Mouse (Mus musculus): ENCODE measurements around the gene Tmem217.
A peak's percentile ranks its signal among the peaks of the same experiment; 100 is the strongest.

Gene Tmem217

GRCm38 (mm10) chr17:29552162-29552732 is at the start of gene Tmem217:
Gene Tmem217 (minus strand): TSS chr17:29552385.
- DNase-seq: no peak

DNA sequence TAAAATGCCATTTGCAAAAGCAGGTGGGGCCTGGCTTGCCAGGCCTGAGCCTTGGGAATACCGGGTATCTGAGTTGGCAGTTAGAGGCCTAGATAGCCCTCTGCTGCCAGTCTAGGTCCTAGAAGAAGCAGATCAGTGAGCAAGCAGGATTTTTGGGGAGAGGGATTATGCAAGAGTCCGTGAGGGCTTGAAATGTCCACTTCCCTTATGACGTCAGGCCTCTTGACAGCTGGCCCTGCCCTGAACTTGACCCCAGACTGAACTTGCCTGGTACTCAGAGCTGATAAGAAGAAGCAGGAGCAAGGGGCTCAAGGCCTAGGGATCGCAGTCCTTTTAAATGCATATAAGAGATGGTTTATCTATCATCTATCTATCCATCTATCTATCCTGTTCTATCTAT is 49.2 kb upstream of the Tmem217 start:
- DNase-seq: no peak

GRCm38 (mm10) chr17:29599537-29599936 is 47.4 kb upstream of the Tmem217 start:
- no peak for DNase-seq

DNA sequence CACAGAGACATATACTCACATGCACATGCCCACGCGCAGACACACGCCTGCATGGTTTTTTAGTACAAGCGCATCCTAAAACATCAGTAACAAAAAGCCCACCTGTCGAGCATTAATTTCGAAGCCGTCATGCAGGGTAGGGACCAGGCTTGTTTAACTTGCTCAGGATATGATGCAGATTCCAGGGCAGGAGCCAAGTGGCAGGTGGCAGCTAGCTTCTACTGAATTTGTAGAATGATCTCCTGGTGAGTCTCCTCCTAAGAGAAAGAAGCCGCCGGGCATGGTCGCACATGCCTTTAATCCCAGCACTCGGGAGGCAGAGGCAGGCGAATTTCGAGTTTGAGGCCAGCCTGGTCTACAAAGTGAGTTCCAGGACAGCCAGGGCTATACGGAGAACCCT is 46.9 kb upstream of the Tmem217 start:
- no peak for DNase-seq

- no peak for DNase-seq
Measured at GRCm38 (mm10) chr17:29596771-29597132, 44.6 kb upstream of the Tmem217 start.

DNA sequence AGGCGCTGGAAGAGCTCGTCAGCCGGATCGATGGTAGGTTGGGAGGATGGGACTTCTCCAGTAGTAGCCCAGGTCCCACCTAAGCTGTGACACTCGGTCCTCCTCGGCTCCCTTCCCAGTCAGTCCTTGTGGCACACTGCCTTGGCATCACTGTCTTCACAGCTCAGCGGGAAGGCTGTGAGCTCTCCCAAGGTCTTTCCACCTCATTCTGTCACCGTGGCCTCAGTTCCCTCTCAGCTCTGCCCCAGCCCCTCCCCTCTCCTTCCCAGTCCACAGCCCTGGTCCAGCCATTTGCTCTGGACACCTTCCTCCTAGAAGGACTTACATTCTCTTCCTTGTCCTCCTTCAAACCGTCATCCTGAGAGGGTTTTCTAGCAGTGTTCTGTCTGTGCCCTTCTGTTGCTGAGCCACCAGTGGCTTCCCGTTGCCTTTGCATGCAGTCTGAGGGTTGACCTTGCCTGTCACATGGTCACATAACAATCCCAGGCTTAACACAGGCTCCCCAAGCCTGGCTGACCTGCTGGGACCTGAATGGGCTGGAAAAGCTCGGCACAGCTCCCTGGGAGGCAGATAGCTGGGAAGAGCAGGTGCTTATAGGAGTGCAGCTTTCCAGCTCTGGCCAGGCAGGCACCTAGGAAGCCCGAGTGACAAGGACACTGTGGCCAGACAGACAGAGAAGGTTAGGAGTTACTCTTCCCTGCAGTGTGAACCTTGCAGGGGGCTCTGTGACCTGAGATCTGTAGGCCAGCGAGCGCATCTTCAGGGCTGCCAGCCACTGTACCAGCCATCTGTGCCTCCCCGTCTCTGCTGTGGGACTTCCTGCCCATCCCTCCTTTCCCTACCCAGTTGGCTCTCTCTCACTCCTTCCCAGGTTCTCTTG is 43.9 kb upstream of the Tmem217 start:
- DNase-seq: no peak

GRCm38 (mm10) chr17:29589221-29589898 is 37.2 kb upstream of the Tmem217 start:
- no peak for DNase-seq

- no peak for DNase-seq
Measured at GRCm38 (mm10) chr17:29586921-29587320, 34.7 kb upstream of the Tmem217 start.

- DNase-seq: peak; percentile 31
Measured at GRCm38 (mm10) chr17:29585446-29585845, 33.3 kb upstream of the Tmem217 start.

GRCm38 (mm10) chr17:29584737-29585136 is 32.6 kb upstream of the Tmem217 start:
- no peak for DNase-seq

GRCm38 (mm10) chr17:29584306-29584705 is 32.1 kb upstream of the Tmem217 start:
- peak; percentile 13 to 23 for DNase-seq

DNA sequence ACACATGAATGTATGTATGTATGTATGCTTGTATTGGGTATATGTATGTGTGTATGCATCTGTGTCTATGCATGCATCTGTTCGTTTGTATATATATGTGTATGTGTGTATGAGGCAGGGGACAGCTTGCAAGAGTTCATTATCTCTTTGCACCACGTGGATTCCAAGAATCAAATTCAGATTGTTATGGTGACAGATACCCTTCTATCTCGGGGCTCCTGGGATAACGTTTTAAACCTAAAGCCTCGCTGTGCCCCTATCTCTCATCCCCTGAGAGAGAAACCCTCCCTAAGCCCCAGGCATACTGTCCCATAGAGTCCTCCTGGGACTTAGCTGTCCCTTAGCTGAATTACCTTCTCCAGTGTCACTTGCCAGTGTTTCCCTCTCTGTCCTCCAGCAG is 31.4 kb upstream of the Tmem217 start:
- no peak for DNase-seq

DNA sequence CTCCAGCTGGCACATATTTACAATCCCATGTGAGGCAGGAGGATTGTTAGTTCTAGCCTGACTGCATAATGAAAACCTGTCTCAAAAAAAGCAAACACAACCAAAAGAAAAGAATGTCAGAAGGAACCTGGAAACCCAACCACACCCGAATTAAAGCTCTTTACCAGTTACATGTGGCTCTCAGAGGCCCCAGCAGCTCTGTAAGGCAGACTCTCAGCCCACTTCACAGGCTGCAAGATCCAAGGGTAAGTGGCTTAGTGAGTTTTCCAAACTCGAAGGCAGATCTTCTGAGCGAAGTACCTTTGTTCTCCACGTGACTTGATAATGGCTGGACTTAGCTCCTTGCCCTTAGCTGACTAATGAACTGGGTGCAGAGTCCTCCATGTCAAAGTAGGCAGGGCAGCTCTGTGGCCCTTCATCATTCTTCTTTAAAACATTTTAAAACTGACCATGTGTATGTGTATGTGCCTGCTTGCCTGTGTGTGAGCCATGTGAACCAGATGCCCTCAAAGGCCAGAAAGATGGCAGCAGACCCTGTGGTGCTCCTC is 27.5 kb upstream of the Tmem217 start:
- no peak for DNase-seq

DNA sequence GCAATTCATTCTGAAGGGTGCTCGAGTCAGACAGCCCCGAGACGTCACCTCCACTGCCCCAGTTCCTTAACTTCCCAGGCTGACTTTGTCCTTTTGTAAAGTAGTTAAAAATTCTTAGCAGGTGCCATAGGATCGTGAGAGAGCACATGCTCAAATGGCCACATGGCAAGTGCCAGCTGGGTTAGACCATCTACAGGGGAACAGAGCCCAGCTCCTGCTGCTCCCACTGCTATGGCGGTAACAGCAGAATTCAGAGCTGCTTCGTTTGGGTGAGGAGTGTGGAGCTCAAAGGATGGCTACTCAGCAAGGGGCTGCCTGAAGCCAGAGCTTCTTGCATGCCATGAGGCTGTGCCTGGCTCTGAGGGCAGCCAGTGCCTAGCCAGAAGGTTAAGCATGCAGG is 17.6 kb upstream of the Tmem217 start:
- DNase-seq: no peak

DNA sequence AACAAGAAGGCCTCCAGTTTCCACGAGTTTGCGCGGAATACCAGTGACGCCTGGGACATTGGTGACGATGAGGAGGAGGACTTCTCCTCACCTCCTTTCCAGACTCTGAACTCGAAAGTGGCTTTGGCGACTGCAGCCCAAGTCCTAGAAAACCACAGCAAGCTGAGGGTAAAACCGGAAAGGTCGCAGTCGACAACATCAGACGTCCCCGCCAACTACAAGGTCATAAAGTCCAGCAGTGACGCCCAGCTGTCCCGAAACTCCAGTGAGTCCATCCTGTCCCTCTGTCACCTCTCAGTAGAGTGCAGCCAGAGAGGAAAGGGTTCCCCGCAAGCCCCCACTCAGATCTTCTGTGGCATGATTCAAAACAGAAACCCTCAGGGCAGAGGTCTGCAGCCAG is 16.2 kb upstream of the Tmem217 start:
- no peak for DNase-seq

GRCm38 (mm10) chr17:29565521-29565920 is 13.3 kb upstream of the Tmem217 start:
- no peak for DNase-seq

DNA sequence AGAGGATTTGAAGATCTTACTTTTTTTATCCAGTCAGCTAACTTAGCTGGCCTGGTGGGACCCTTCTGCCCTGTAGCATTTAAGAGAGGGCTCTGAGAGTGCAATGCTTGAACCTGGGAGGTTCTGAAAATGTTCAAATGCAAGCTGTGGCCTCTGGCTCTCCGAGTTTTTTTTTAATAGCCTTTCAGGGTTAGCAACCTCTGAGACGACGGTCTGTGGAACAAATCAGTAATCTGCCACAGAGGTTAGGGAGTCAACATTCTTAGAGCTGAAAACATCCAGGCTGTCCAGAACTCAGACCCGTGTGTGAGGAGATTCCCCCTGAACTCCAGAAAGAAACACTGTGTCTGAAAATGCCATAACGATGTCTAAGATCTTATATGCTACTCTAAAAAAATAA is 6.3 kb upstream of the Tmem217 start:
- DNase-seq: no peak

GRCm38 (mm10) chr17:29556893-29557292 is 4.7 kb upstream of the Tmem217 start:
- no peak for DNase-seq

DNA sequence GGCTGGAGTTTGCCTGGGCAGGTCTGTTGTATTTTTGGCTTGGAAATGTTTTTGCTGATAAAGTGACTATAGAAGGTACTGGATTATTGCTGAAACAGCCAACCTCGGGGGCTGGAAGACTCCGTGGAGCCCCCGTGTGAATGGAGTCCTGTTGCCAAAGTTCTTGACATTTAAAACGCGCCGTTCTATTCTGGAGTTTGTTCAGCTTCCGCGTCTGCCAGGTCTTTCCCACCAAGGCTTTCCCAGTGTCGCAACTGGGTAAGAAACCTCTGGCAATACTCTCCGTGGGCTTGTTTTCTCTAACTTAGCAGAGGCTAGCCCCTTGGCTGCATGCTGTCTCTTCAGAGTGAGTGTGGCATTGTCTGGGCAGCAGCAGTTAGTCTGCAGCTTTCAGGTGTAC is 4.3 kb upstream of the Tmem217 start:
- DNase-seq: no peak

- DNase-seq: no peak
Measured at GRCm38 (mm10) chr17:29554176-29554575, 2.0 kb upstream of the Tmem217 start.

DNA sequence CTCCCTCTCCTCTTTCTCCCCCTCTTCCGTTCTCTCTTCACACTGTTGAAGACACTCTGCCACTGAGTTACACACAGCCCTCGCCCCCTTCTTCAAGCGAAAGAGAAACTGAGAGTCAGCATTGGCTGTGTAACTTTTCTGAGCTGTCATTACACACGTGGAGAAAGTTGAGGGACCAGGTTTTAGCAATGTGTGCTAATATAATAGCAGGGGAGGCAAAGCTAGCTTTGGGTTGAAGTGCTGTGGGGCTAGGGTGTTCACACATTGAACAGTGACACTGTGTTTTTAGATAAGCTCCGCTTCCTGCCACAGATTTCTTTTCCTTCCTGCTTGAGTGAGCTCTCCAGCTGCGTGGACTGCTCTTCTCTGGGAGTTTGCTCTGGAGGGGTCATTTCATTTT is 1.2 kb downstream of the Tmem217 start:
- DNase-seq: peak; percentile 8

- peak; percentile 94 to 96 for DNase-seq
Measured at GRCm38 (mm10) chr17:29549543-29550428, 2.4 kb downstream of the Tmem217 start, which contains the start of the genes Gm17657 and Tbc1d22b. Gene Gm17657 (minus strand): TSS chr17:29549638. Gene Tbc1d22b (plus strand): TSS chr17:29549785.

- DNase-seq: no peak
Measured at GRCm38 (mm10) chr17:29548994-29549393, 3.2 kb downstream of the Tmem217 start.
